Mouse (Mus musculus): Measurements from ENCODE around the gene Snf8. TPM values are rescaled to one million over a fixed set of nuclear protein-coding genes. Genes with fewer than 3 reads are reported as not detected.

Gene Snf8
- polyA plus RNA-seq, 1 experiment from 2014 or later, result 46.6 TPM

DNA sequence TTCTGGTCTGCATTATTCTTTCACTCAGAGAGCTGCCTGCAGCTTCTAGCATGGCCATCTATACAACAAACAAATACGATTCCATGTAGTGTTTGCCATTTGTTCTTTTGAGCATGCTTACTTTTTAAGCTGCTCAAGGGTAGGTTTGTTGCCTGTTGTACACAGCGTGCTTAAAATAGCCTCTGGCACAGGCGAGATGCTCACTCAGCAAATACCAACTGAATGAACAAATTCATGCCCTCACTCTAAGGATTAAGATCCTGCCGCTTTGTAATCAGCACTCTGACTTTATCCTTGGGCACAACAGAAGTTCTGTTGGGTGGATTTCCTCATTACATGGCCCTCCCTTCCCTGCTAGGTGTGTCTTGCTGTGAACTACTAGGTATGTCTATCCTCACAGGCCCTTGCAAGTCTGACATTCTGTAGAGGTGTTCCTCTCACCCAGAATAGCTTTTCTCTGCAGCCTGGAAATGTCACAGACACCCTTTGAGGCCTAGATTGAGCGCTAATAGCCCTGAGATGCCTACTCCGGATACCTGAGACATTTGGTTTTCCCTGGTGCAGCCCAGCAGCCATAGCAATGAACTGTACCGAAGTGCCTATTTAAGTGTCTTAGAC is 58.1 kb downstream of the Snf8 start:
- Histone ChIP-seq H3K9me3 (ENCODE audit: control insufficient read depth, low read length) (no peaks in the 10 kb centered on the region), H3K4me2 (ENCODE audit: low read depth) (no peak overlapping the region), H3K27ac (ENCODE audit: low read depth, low read length) (no peak overlapping the region), H3K4me3 (ENCODE audit: low read depth, low read length) (no peak overlapping the region), H3K27me3 (ENCODE audit: control insufficient read depth, insufficient read depth, low read length) (no peaks in the 10 kb centered on the region), H3K36me3 (ENCODE audit: control insufficient read depth, insufficient read depth, low read length) (no peaks in the 10 kb centered on the region), H3K4me1 (ENCODE audit: control insufficient read depth, insufficient read depth, low read length) (no peaks in the 10 kb centered on the region), H3K9ac (ENCODE audit: low read length) (no peak overlapping the region)
- ATAC-seq (ENCODE audit: insufficient read depth, low FRiP score, low TSS enrichment) (no peak), DNase-seq (ENCODE audit: low spot score) (no peak)
- 49% methylated on average over 7 of the region's 7 CpGs for WGBS

DNA sequence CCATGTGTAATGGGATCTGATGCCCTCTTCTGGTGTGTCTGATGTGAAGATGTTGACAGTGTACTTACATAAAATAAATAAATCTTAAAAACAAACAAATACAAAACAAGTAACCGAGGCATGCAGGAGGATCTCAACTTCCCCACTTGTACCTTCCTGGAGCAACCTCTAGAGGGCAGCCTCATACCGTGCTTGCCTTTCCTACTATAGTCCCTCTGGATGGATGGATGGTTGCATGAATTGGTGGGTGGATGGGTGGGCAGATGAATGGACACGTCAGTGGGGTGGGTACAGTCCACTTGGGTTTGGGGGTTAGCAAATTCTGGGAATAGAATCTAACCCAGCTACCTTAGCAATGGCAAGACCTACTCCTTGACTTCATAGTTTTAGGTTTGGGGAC is 58.7 kb downstream of the Snf8 start:
- H3K9ac ChIP-seq (ENCODE audit: low read length), result no peak overlapping the region
- H3K4me3 ChIP-seq (ENCODE audit: low read depth, low read length), result no peak overlapping the region
- no peaks in the 10 kb centered on the region for H3K36me3 ChIP-seq (ENCODE audit: control insufficient read depth, insufficient read depth, low read length)
- DNase-seq (ENCODE audit: low spot score) (peak; percentile 57), ATAC-seq (ENCODE audit: insufficient read depth, low FRiP score, low TSS enrichment) (no peak)
- H3K4me2 ChIP-seq (ENCODE audit: low read depth), result no peak overlapping the region
- 8% methylated on average over 3 of the region's 3 CpGs for WGBS
- no peaks in the 10 kb centered on the region for H3K27me3 ChIP-seq (ENCODE audit: control insufficient read depth, insufficient read depth, low read length)
- no peaks in the 10 kb centered on the region for H3K9me3 ChIP-seq (ENCODE audit: control insufficient read depth, low read length)
- H3K27ac ChIP-seq (ENCODE audit: low read depth, low read length), result no peak overlapping the region
- no peaks in the 10 kb centered on the region for H3K4me1 ChIP-seq (ENCODE audit: control insufficient read depth, insufficient read depth, low read length)

Other genes starting within 250 kb of the Snf8 start
- gene Phospho1, start 210.4 kb upstream of the Snf8 start, polyA plus RNA-seq (2014; fragmentation: Nextera tagmentation; extraction: Ambion mirVana), result not detected in 2 replicates
- 6.6 and 8.5 TPM in 2 replicates for gene Gngt2, start 197.7 kb upstream of the Snf8 start, polyA plus RNA-seq (2014; fragmentation: Nextera tagmentation; extraction: Ambion mirVana)
- gene Abi3, start 192.4 kb upstream of the Snf8 start, polyA plus RNA-seq (2014; fragmentation: Nextera tagmentation; extraction: Ambion mirVana), result 0.82 and 1.4 TPM in 2 replicates
- gene B4galnt2, start 120.0 kb upstream of the Snf8 start, polyA plus RNA-seq (2014; fragmentation: Nextera tagmentation; extraction: Ambion mirVana), result not detected in 2 replicates
- gene Igf2bp1, start 28.9 kb upstream of the Snf8 start, polyA plus RNA-seq (2014; fragmentation: Nextera tagmentation; extraction: Ambion mirVana), result 80.8 and 84.4 TPM in 2 replicates
- gene Gip, start 10.3 kb upstream of the Snf8 start, polyA plus RNA-seq (2014; fragmentation: Nextera tagmentation; extraction: Ambion mirVana), result not detected in 2 replicates
- 26.7 and 29.7 TPM in 2 replicates for gene Ube2z, start 30.5 kb downstream of the Snf8 start, polyA plus RNA-seq (2014; fragmentation: Nextera tagmentation; extraction: Ambion mirVana)
- 551 and 560 TPM in 2 replicates for gene Atp5g1, start 40.8 kb downstream of the Snf8 start, polyA plus RNA-seq (2014; fragmentation: Nextera tagmentation; extraction: Ambion mirVana)
- not detected in 2 replicates for gene Calcoco2, start 77.1 kb downstream of the Snf8 start, polyA plus RNA-seq (2014; fragmentation: Nextera tagmentation; extraction: Ambion mirVana)
- gene Ttll6, start 98.9 kb downstream of the Snf8 start, polyA plus RNA-seq (2014; fragmentation: Nextera tagmentation; extraction: Ambion mirVana), result not detected in 2 replicates
- gene Hoxb13, start 159.4 kb downstream of the Snf8 start, polyA plus RNA-seq (2014; fragmentation: Nextera tagmentation; extraction: Ambion mirVana), result 0.33 and 0.35 TPM in 2 replicates
- gene Hoxb9, start 236.6 kb downstream of the Snf8 start, polyA plus RNA-seq (2014; fragmentation: Nextera tagmentation; extraction: Ambion mirVana), result 60.7 and 67.9 TPM in 2 replicates
- gene Hoxb8, start 247.0 kb downstream of the Snf8 start, polyA plus RNA-seq (2014; fragmentation: Nextera tagmentation; extraction: Ambion mirVana), result 27.9 and 28.2 TPM in 2 replicates

Data from neural tube, embryonic 11.5 days (tissue).